Mouse (Mus musculus) stomach, embryonic 16.5 days (tissue): ENCODE measurements around the gene Taf1b. TPM values are rescaled to one million over a fixed set of nuclear protein-coding genes. Genes with fewer than 3 reads are reported as not detected.

Experiments used
- ATAC-seq: fragments of 200-750 bp; cut with Nextera tagmentation; 2 replicates; pipeline ENCODE4 v1.8.0; 2017; ENCODE audit warnings: moderate number of reproducible peaks, moderate TSS enrichment; ENCODE audit not compliant: insufficient read depth, low FRiP score
- H3K27ac ChIP-seq: fragments of 300-500 bp; sonication (generic); 2 replicates; pipeline ENCODE4 v1.5.1; 2014; ENCODE audit warnings: low read length
- H3K27me3 ChIP-seq: fragments of 300-500 bp; sonication (generic); 2 replicates; pipeline ENCODE4 v1.6.1; 2014; ENCODE audit warnings: low read length, control low read depth, mixed read lengths; ENCODE audit not compliant: control insufficient read depth, insufficient read depth
- H3K36me3 ChIP-seq: fragments of 300-500 bp; sonication (generic); 2 replicates; pipeline ENCODE4 v1.6.1; 2014; ENCODE audit warnings: low read length; ENCODE audit not compliant: control insufficient read depth, insufficient read depth
- H3K4me1 ChIP-seq: fragments of 300-500 bp; sonication (generic); 2 replicates; pipeline ENCODE4 v1.6.1; 2014; ENCODE audit warnings: low read length, control low read depth, mixed read lengths; ENCODE audit not compliant: control insufficient read depth, insufficient read depth
- H3K4me2 ChIP-seq: fragments of 300-500 bp; sonication (generic); 2 replicates; pipeline ENCODE4 v1.6.1; 2014; ENCODE audit warnings: low read depth, low read length, mixed read lengths
- H3K4me3 ChIP-seq: fragments of 300-500 bp; sonication (generic); replicated peaks from 2 replicates; pipeline ENCODE4 v1.5.1; 2014; ENCODE audit warnings: mild to moderate bottlenecking, low read length
- H3K9ac ChIP-seq: fragments of 300-500 bp; sonication (generic); 2 replicates; pipeline ENCODE4 v1.6.1; 2014; ENCODE audit warnings: low read length
- H3K9me3 ChIP-seq: fragments of 300-500 bp; sonication (generic); replicated peaks from 2 replicates; pipeline ENCODE4 v1.6.1; 2016; ENCODE audit warnings: low read length, control low read depth; ENCODE audit not compliant: control insufficient read depth
- WGBS: fragments of 180-500 bp; shearing (Covaris S2); extraction: QIAGEN DNeasy Blood & Tissue Kit; methylation state at CpG from one replicate; pipeline ENCODE4 v1.1.7; 2014; 5-methylcytosine and 5-hydroxymethylcytosine counted together
- polyA plus RNA-seq: library from polyadenylated mRNA; unstranded; fragments of >200 nt; fragmentation: Nextera tagmentation; extraction: Ambion mirVana; gene quantifications from 2 replicates; pipeline ENCODE4 v1.2.1, GENCODE M21; 2015

Gene Taf1b
- polyA plus RNA-seq, 1 experiment from 2014 or later: 20.6 TPM

DNA sequence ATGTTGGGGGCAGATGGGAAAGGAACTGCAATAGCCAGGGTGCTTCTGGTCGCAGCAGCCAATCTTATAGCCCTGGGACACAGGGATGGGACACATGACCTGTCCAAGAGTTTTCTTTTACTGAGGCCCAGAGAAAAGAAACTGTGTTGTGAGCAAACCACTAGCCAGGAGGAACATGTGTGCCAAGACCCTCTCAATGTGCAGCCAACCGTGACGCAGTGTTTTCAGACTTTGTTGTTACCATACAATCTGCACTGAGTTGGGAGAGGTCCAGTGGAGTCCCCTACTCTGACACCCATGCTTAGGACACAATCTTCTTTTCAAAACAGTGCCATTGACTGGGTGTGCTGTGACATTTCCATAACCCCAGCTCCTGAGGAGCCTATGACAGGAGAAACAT, 69.4 kb downstream of the Taf1b start:
- Histone ChIP-seq H3K9ac (no peak overlapping the region), H3K4me3 (no peak overlapping the region), H3K36me3 (no peaks in the 10 kb centered on the region), H3K4me2 (no peak overlapping the region), H3K27me3 (peaks cover 7% of the 10 kb centered on the region; the same call in 1 of the 2 replicates), H3K4me1 (no peaks in the 10 kb centered on the region), H3K27ac (no peak overlapping the region), H3K9me3 (no peaks in the 10 kb centered on the region)
- no peak for ATAC-seq
- 87% methylated on average over 3 of the region's 3 CpGs for WGBS

DNA sequence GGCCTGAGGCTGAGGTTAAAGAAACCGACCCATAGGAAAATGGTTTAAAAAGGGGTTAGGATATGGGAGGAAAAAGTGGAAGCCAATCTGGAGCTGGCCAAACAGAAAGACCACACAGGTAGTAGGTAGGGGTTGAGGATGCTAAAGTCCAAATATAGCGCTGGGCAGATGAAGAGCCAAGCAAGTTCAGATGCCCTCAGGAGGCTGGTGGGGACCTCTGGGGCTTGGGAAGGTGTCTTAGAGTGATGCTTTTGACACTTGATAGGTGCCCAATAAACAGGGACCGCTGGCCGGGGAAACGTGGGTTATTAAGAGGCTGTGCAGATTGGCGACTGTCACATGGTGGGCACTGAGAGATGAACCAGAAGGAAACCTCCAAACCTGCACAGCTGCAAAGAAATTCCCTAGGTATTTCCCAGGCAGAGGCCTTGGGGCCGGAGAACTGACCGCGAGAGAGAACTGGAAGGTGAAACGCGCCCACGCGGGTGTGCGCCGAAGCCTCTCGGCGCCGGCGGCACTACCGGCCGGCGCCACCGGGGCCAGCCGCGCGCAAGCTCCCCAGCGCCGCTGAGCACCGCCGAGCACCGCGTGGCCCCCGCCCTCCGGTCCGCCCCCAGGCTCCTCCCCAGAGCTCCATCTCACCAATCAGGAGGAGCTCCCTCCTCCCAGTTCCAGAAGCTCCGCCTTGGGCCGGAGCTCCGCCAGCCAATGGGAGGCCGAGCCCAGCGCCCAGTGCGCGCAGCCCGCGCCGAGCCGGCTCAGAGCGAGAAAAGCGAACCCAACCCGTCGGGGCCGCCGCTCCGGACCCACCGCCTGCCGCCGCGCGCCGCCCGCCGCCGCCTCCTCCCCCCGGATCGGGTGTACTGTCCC, 73.6 kb downstream of the Taf1b start, which contains the start of gene Grhl1:
Grhl1 (plus strand) TSS at position 761 of the 870 bp plus-strand sequence.
- Histone ChIP-seq H3K4me1 (peaks cover 7% of the 10 kb centered on the region), H3K27me3 (peaks cover 7% of the 10 kb centered on the region; the same call in 1 of the 2 replicates), H3K4me2 (peak within 1 kb of the TSS; percentile 61), H3K27ac (peak within 1 kb of the TSS; percentile 30; the same call in 1 of the 2 replicates), H3K36me3 (no peaks in the 10 kb centered on the region), H3K4me3 (peak within 1 kb of the TSS; percentile 66), H3K9ac (peak within 1 kb of the TSS; percentile 74), H3K9me3 (no peaks in the 10 kb centered on the region)
- ATAC-seq: peak; percentile 100
- WGBS: 2% methylated on average over 57 of the region's 64 CpGs

DNA sequence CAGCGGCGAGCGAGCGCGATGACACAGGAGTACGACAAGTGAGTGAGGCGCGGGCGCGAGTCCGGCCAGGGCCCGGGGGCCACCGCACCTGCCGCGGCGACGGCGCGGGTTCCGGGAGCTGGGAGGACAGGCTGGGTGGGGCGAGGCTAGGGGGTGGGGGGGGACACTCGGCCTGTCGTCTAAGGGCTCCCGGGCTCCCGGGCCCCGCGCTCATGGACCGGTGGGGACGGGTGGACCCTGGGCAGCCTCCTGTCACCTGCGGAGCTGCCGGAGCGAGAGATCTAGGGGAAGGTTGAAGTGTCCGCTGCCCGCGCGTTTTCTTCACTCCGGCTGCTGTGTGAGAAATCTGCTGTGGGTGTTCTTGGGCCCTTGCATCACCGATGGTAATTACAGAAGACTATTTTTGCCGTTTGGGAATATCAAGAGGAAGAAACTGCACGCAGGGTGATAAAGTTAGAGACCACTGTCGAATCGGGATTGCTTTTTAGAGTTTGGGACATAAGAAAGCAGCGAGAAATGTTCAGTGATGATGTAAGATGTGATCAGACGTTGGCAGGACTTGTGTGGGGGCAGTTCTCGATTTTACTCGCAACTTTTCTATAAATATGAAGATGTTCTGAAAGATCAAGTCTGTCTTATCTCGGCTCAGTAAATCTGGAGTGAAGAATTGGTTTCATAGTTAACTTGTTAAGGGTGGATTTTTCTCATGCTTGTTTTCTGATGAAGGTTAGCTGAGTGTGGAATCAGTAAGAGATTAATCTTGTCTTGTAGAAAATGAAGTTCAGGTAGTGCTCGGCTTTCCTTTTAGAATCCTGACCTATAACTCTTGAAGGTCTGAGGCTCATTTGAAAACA, 74.5 kb downstream of the Taf1b start:
- peaks cover 7% of the 10 kb centered on the region for H3K4me1 ChIP-seq
- H3K9me3 ChIP-seq: no peaks in the 10 kb centered on the region
- 4% methylated on average over 48 of the region's 48 CpGs for WGBS
- H3K27ac ChIP-seq: peak overlapping the region; percentile 30; the same call in 1 of the 2 replicates
- H3K4me3 ChIP-seq: peak overlapping the region; percentile 66
- no peaks in the 10 kb centered on the region for H3K36me3 ChIP-seq
- peak overlapping the region; percentile 61 for H3K4me2 ChIP-seq
- H3K9ac ChIP-seq: peak overlapping the region; percentile 74
- peaks cover 7% of the 10 kb centered on the region; the same call in 1 of the 2 replicates for H3K27me3 ChIP-seq
- ATAC-seq: peak; percentile 18

DNA sequence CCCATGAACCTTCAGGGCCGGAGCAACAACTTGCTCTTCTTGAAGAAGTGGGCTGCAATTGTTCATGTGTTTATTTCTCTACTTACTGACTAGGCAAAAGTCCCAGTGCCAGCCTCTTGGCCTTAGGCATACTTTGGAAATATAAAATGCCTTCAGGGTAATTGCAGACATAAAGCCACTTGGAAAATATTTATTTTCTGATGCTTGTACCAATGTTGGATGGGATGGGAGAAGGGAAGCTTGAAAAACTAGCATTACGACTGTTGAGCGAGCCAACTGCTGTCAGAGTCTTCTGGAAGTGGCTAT, 75.1 kb downstream of the Taf1b start:
- no peak overlapping the region; the same call in 1 of the 2 replicates for H3K27ac ChIP-seq
- H3K36me3 ChIP-seq: no peaks in the 10 kb centered on the region
- WGBS: 45% methylated on average over 3 of the region's 3 CpGs
- H3K9ac ChIP-seq: no peak overlapping the region
- peaks cover 7% of the 10 kb centered on the region; the same call in 1 of the 2 replicates for H3K27me3 ChIP-seq
- no peaks in the 10 kb centered on the region for H3K9me3 ChIP-seq
- no peak for ATAC-seq
- peak overlapping the region; percentile 61 for H3K4me2 ChIP-seq
- peaks cover 7% of the 10 kb centered on the region for H3K4me1 ChIP-seq
- H3K4me3 ChIP-seq: peak overlapping the region; percentile 66

DNA sequence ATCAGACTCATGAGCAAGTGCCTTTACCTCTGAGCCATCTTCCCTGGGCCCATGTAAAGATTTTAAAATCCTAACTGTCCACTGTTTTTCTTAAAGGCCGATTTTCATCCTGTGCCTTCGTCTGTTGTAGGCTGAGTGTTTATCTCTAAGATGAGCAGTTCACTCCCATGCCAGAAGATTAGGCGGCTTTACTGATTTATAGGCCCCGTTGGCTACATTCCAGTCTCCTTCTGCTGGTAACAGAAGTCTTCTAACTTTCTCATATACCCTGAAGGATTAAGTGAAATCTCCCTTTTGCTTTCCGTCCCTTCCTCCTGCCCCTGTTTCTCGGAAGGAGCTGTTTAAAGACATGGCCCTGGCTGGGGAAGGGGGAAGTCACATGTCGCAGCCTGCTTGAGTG, 76.7 kb downstream of the Taf1b start:
- H3K4me3 ChIP-seq: peak overlapping the region; percentile 11
- 0 out of 2 replicates have a peak overlapping the region, but pooled peaks have one; percentile 13 for H3K9ac ChIP-seq
- peak overlapping the region; percentile 31 for H3K4me2 ChIP-seq
- no peaks in the 10 kb centered on the region for H3K9me3 ChIP-seq
- H3K27ac ChIP-seq: peak overlapping the region; percentile 22; the same call in 1 of the 2 replicates
- H3K36me3 ChIP-seq: no peaks in the 10 kb centered on the region
- no peak for ATAC-seq
- 21% methylated on average over 7 of the region's 7 CpGs for WGBS
- peaks cover 7% of the 10 kb centered on the region; the same call in 1 of the 2 replicates for H3K27me3 ChIP-seq
- peaks cover 7% of the 10 kb centered on the region for H3K4me1 ChIP-seq

DNA sequence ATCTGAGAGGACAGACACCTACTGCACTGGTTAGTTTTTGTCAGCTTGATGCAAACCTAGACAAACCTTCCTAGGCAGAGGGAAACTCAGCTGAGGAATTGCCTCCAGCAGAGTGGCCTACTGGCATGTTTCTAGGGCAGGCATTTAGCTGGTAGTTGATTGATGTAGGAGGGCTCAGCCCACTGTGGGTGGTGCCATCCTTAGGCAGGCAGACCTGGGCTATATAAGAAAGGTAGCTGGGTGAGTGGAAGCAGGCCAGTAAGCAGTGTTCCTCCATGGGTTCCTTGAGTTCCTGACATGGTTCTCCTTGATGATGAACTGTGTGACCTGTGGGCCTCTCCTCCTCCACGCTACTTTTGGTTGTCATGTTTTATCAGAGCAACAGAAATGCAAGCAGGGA, 82.3 kb downstream of the Taf1b start:
- no peaks in the 10 kb centered on the region for H3K27me3 ChIP-seq
- H3K36me3 ChIP-seq: no peaks in the 10 kb centered on the region
- no peak overlapping the region for H3K4me2 ChIP-seq
- no peak overlapping the region for H3K4me3 ChIP-seq
- no peak for ATAC-seq
- H3K27ac ChIP-seq: no peak overlapping the region
- no peak overlapping the region for H3K9ac ChIP-seq
- WGBS: 74% methylated on average over 1 of the region's 1 CpGs
- no peaks in the 10 kb centered on the region for H3K9me3 ChIP-seq
- H3K4me1 ChIP-seq: no peaks in the 10 kb centered on the region

DNA sequence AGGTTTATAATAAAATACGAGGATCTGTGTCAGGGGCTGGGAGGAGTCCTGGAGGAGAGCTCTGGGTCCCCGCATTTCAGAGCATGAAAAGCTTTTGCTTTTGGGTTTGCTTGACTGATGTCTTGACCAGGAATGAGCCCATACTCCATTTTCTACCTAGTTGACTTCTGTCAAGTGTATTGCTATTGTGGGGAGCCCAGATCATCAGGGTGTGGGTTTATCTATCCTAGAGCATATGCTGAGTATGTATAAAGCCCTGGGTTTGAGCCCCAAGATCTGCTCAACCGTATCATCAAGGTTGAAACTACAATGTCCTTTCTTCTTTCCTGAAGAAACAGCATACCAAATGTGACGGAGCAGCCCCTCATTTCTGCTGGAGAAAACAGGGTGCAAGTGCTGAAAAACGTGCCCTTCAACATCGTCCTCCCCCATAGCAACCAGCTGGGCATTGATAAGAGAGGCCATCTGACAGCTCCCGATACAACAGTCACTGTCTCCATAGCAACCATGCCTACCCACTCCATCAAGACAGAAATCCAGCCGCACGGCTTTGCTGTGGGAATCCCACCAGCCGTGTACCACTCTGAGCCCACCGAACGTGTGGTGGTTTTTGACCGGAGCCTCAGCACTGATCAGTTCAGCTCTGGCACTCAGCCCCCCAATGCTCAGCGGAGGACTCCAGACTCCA, 83.0 kb downstream of the Taf1b start:
- Histone ChIP-seq H3K9me3 (no peaks in the 10 kb centered on the region), H3K4me2 (no peak overlapping the region), H3K27ac (no peak overlapping the region), H3K4me1 (no peaks in the 10 kb centered on the region), H3K36me3 (no peaks in the 10 kb centered on the region), H3K27me3 (no peaks in the 10 kb centered on the region), H3K9ac (no peak overlapping the region), H3K4me3 (no peak overlapping the region)
- no peak for ATAC-seq
- WGBS: 73% methylated on average over 14 of the region's 14 CpGs

DNA sequence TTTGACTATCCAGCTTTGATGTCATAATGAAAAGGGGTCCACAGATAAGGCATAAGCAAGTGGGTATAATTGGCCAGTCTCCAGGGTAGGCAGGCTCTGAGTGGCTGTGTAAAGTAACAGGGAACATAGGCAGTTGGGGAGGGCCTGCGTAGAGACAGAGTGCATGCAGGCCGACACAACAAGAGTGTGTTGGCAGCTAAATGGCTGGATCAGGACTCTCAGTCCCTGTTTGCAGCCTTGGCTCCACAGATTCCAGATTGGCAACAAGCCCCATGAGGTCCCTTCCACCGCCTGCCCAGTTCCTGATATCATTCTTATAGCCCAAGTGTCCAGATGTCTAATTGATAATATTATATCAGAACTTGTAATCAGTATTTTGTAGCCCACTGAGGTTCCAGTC, 85.5 kb downstream of the Taf1b start:
- H3K27me3 ChIP-seq: no peaks in the 10 kb centered on the region
- H3K9ac ChIP-seq: no peak overlapping the region
- H3K27ac ChIP-seq: no peak overlapping the region
- H3K9me3 ChIP-seq: no peaks in the 10 kb centered on the region
- H3K4me3 ChIP-seq: no peak overlapping the region
- WGBS: 91% methylated on average over 3 of the region's 3 CpGs
- H3K4me2 ChIP-seq: no peak overlapping the region
- H3K36me3 ChIP-seq: no peaks in the 10 kb centered on the region
- H3K4me1 ChIP-seq: no peaks in the 10 kb centered on the region
- ATAC-seq: no peak
